Mouse (Mus musculus) midbrain, embryonic 13.5 days (tissue): ENCODE results near the gene Canx. TPM values are rescaled to one million over a fixed set of nuclear protein-coding genes. Genes with fewer than 3 reads are reported as not detected.
"Not testable (repeated sequence)": the region's sequence is repeated elsewhere in the genome, so short reads cannot be mapped to it uniquely, and the experiment has no call there.

Source experiments
- ATAC-seq: fragments of 200-750 bp; cut with Nextera tagmentation; 2 replicates; pipeline ENCODE4 v1.8.0; 2017; ENCODE audit warnings: mild to moderate bottlenecking, moderate TSS enrichment, moderate library complexity
- H3K27ac ChIP-seq: fragments of 300-500 bp; sonication (generic); 2 replicates; pipeline ENCODE4 v1.5.1; 2015; ENCODE audit warnings: inconsistent platforms, mild to moderate bottlenecking, moderate library complexity
- H3K27me3 ChIP-seq: fragments of 300-500 bp; sonication (generic); 2 replicates; pipeline ENCODE4 v1.6.1; 2015; ENCODE audit warnings: mild to moderate bottlenecking, inconsistent platforms
- H3K36me3 ChIP-seq: fragments of 300-500 bp; sonication (generic); 2 replicates; pipeline ENCODE4 v1.6.1; 2015; ENCODE audit warnings: mild to moderate bottlenecking, inconsistent platforms
- H3K4me1 ChIP-seq: fragments of 300-500 bp; sonication (generic); replicated peaks from 2 replicates; pipeline ENCODE4 v1.6.1; 2015; ENCODE audit warnings: inconsistent platforms
- H3K4me2 ChIP-seq: fragments of 300-500 bp; sonication (generic); replicated peaks from 2 replicates; pipeline ENCODE4 v1.6.1; 2015; ENCODE audit warnings: moderate library complexity, mild to moderate bottlenecking, inconsistent platforms
- H3K4me3 ChIP-seq: fragments of 300-500 bp; sonication (generic); replicated peaks from 2 replicates; pipeline ENCODE4 v1.5.1; 2015; ENCODE audit warnings: mild to moderate bottlenecking, inconsistent platforms
- H3K9ac ChIP-seq: fragments of 300-500 bp; sonication (generic); replicated peaks from 2 replicates; pipeline ENCODE4 v1.6.1; 2015; ENCODE audit warnings: mild to moderate bottlenecking, inconsistent platforms
- H3K9me3 ChIP-seq: fragments of 300-500 bp; sonication (generic); 2 replicates; pipeline ENCODE4 v1.6.1; 2016; ENCODE audit warnings: mild to moderate bottlenecking, inconsistent platforms
- WGBS: fragments of 180-500 bp; shearing (Covaris S2); methylation state at CpG from one replicate; pipeline ENCODE4 v1.1.7; 2015; 5-methylcytosine and 5-hydroxymethylcytosine counted together
- polyA plus RNA-seq: library from polyadenylated mRNA; unstranded; fragments of >200 nt; fragmentation: Nextera tagmentation; extraction: Ambion mirVana; gene quantifications from 2 replicates; pipeline ENCODE4 v1.2.1, GENCODE M21; 2015

Gene Canx
- polyA plus RNA-seq, 1 experiment from 2014 or later, result 262 TPM

GRCm38 (mm10) chr11:50328075-50328625, 2.7 kb upstream of the Canx start:
- Histone ChIP-seq H3K9ac (no peak overlapping the region), H3K36me3 (no peaks in the 10 kb centered on the region), H3K4me1 (peaks cover 25% of the 10 kb centered on the region), H3K4me2 (no peak overlapping the region), H3K4me3 (no peak overlapping the region), H3K27ac (no peak overlapping the region), H3K27me3 (no peaks in the 10 kb centered on the region), H3K9me3 (no peaks in the 10 kb centered on the region)
- no peak for ATAC-seq
- WGBS, result 91% methylated on average over 3 of the region's 3 CpGs

- ATAC-seq, result no peak
- Histone ChIP-seq H3K9me3 (no peaks in the 10 kb centered on the region), H3K4me2 (peak overlapping the region; percentile 58), H3K4me3 (peak overlapping the region; percentile 66), H3K27ac (peak overlapping the region; percentile 89), H3K36me3 (no peaks in the 10 kb centered on the region), H3K27me3 (no peaks in the 10 kb centered on the region), H3K4me1 (peaks cover 35% of the 10 kb centered on the region), H3K9ac (peak overlapping the region; percentile 75)
- WGBS, result 8% methylated on average over 7 of the region's 7 CpGs
These were observed 961 bp upstream of the Canx start for GRCm38 (mm10) chr11:50326302-50326966.

- 2% methylated on average over 34 of the region's 34 CpGs for WGBS
- ATAC-seq, result peak; percentile 87
- H3K27ac ChIP-seq, result peak overlapping the region; percentile 93
These were observed 562 bp downstream of the Canx start for GRCm38 (mm10) chr11:50324751-50325471.

GRCm38 (mm10) chr11:50323843-50324242, 1.6 kb downstream of the Canx start:
- Histone ChIP-seq H3K27me3 (no peaks in the 10 kb centered on the region), H3K4me2 (peak overlapping the region; percentile 76), H3K36me3 (peaks cover 8% of the 10 kb centered on the region; the same call in 1 of the 2 replicates), H3K9ac (peak overlapping the region; percentile 83), H3K9me3 (no peaks in the 10 kb centered on the region), H3K4me3 (peak overlapping the region; percentile 66), H3K4me1 (peaks cover 38% of the 10 kb centered on the region), H3K27ac (no peak overlapping the region)
- no peak for ATAC-seq
- WGBS, result 35% methylated on average over 1 of the region's 1 CpGs

More at GRCm38 (mm10) chr11:50324751-50325471, 562 bp downstream of the Canx start:
- Histone ChIP-seq H3K36me3 (no peaks in the 10 kb centered on the region), H3K9me3 (no peaks in the 10 kb centered on the region), H3K27me3 (no peaks in the 10 kb centered on the region), H3K4me3 (peak overlapping the region; percentile 66), H3K4me2 (peak overlapping the region; percentile 76), H3K4me1 (peaks cover 38% of the 10 kb centered on the region), H3K9ac (peak overlapping the region; percentile 83)

GRCm38 (mm10) chr11:50322345-50322744, 3.1 kb downstream of the Canx start:
- peaks cover 10% of the 10 kb centered on the region; the same call in 1 of the 2 replicates for H3K36me3 ChIP-seq
- no peak overlapping the region for H3K9ac ChIP-seq
- H3K4me2 ChIP-seq, result no peak overlapping the region
- no peak overlapping the region for H3K27ac ChIP-seq
- no peaks in the 10 kb centered on the region for H3K27me3 ChIP-seq
- H3K4me3 ChIP-seq, result no peak overlapping the region
- no peak for ATAC-seq
- H3K4me1 ChIP-seq, result peaks cover 38% of the 10 kb centered on the region
- no peaks in the 10 kb centered on the region for H3K9me3 ChIP-seq

- peaks cover 29% of the 10 kb centered on the region for H3K4me1 ChIP-seq
- no peaks in the 10 kb centered on the region for H3K27me3 ChIP-seq
- 95% methylated on average over 6 of the region's 6 CpGs for WGBS
- no peak overlapping the region for H3K4me2 ChIP-seq
- H3K9ac ChIP-seq, result no peak overlapping the region
- no peak overlapping the region for H3K4me3 ChIP-seq
- H3K27ac ChIP-seq, result no peak overlapping the region
- no peak for ATAC-seq
- no peaks in the 10 kb centered on the region for H3K9me3 ChIP-seq
- peaks cover 10% of the 10 kb centered on the region; the same call in 1 of the 2 replicates for H3K36me3 ChIP-seq
These were observed 4.2 kb downstream of the Canx start for GRCm38 (mm10) chr11:50321239-50321638.

- not testable (repeated sequence) for H3K4me2 ChIP-seq, H3K36me3 ChIP-seq, H3K4me3 ChIP-seq, ATAC-seq, H3K27me3 ChIP-seq, H3K9ac ChIP-seq, H3K27ac ChIP-seq, H3K9me3 ChIP-seq
- peaks cover 28% of the 10 kb centered on the region for H3K4me1 ChIP-seq
- 89% methylated on average over 4 of the region's 4 CpGs for WGBS
These were observed 6.1 kb downstream of the Canx start for GRCm38 (mm10) chr11:50319343-50319742.

- 89% methylated on average over 2 of the region's 2 CpGs for WGBS
- Histone ChIP-seq H3K9ac (no peak overlapping the region), H3K27me3 (no peaks in the 10 kb centered on the region), H3K4me3 (no peak overlapping the region), H3K4me2 (no peak overlapping the region), H3K4me1 (0 out of 2 replicates have a peak, but pooled peaks cover 4% of the 10 kb centered on the region), H3K27ac (no peak overlapping the region), H3K9me3 (no peaks in the 10 kb centered on the region), H3K36me3 (peaks cover 30% of the 10 kb centered on the region)
- no peak for ATAC-seq
These were observed 12.7 kb downstream of the Canx start for GRCm38 (mm10) chr11:50312803-50313202.

GRCm38 (mm10) chr11:50303406-50303805, 22.1 kb downstream of the Canx start:
- no peak overlapping the region for H3K4me3 ChIP-seq
- peaks cover 90% of the 10 kb centered on the region for H3K36me3 ChIP-seq
- no peak overlapping the region for H3K4me2 ChIP-seq
- no peaks in the 10 kb centered on the region for H3K9me3 ChIP-seq
- H3K9ac ChIP-seq, result no peak overlapping the region
- 97% methylated on average over 2 of the region's 2 CpGs for WGBS
- H3K4me1 ChIP-seq, result no peaks in the 10 kb centered on the region
- H3K27me3 ChIP-seq, result no peaks in the 10 kb centered on the region
- no peak for ATAC-seq
- H3K27ac ChIP-seq, result no peak overlapping the region

GRCm38 (mm10) chr11:50292190-50292855, 33.1 kb downstream of the Canx start, which contains the start of gene Maml1:
TSS of gene Maml1 (minus strand) at chr11:50292311.
- Histone ChIP-seq H3K9ac (peak within 1 kb of the TSS; percentile 99), H3K9me3 (no peaks in the 10 kb centered on the region), H3K36me3 (peaks cover 25% of the 10 kb centered on the region), H3K4me3 (peak within 1 kb of the TSS; percentile 99), H3K27me3 (no peaks in the 10 kb centered on the region), H3K27ac (peak within 1 kb of the TSS; percentile 99), H3K4me2 (peak within 1 kb of the TSS; percentile 88), H3K4me1 (peaks cover 34% of the 10 kb centered on the region)
- WGBS, result under 1% methylated on average over 45 of the region's 45 CpGs
- peak; percentile 99 for ATAC-seq

- no peaks in the 10 kb centered on the region for H3K27me3 ChIP-seq
- peak overlapping the region; percentile 99 for H3K4me3 ChIP-seq
- peaks cover 23% of the 10 kb centered on the region for H3K36me3 ChIP-seq
- H3K4me1 ChIP-seq, result peaks cover 34% of the 10 kb centered on the region
- WGBS, result under 1% methylated on average over 77 of the region's 85 CpGs
- H3K27ac ChIP-seq, result peak overlapping the region; percentile 99
- H3K9me3 ChIP-seq, result no peaks in the 10 kb centered on the region
- peak overlapping the region; percentile 88 for H3K4me2 ChIP-seq
- peak; percentile 90 for ATAC-seq
- peak overlapping the region; percentile 99 for H3K9ac ChIP-seq
These were observed 33.9 kb downstream of the Canx start for GRCm38 (mm10) chr11:50291321-50292165.
